Mouse (Mus musculus): ENCODE measurements around the gene Nabp2.

Nabp2 gene

DNA sequence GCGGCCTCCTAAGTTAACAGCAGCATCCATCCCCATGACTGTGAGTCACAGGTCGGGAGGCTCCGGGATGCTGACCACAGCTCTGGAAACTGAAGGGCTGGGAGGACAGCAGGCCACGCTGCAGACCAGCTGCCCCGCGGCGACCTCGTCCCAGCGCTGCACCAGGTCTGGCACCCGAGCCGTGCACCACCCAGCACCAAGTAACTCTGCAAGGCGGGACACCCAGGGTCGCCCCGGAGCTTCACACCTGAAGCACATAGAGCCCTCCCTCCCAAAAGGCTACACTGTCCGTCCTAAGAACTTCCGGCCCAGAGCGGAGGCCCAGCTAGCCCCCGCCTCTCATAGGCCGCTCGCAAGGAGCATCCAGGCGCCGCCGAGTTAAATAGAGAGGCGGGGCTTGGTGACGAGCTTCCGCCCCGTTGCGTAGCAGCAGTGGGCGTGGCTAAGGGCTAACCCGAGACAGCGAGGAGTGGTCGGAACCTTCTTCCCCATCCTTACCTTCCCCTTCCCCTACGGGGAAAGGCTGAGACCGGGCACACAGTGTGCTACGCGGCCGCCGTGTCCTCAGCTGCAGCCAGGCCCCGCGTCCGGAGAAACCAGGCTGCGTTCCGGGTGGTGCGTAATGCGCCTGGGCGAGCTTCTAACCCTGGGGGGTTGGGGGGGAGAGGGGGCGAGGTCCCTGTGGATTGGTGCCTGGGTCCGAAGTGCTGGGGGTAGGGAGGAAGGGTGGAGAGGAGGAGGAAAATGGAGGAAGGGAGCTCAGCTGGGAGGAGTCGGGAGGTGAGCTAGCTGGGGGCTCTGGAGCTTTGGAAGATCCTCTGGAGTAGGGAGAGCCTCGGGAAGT is at the start of gene Nabp2, which contains the start of gene Rnf41:
Gene Nabp2, minus strand, starts transcription at position 282 of the 844 bp plus-strand sequence.
Gene Rnf41, plus strand, starts transcription at position 447 of the 844 bp plus-strand sequence.
- DNase-seq (ENCODE audit: low read depth, low spot score), result peak; percentile 95

DNA sequence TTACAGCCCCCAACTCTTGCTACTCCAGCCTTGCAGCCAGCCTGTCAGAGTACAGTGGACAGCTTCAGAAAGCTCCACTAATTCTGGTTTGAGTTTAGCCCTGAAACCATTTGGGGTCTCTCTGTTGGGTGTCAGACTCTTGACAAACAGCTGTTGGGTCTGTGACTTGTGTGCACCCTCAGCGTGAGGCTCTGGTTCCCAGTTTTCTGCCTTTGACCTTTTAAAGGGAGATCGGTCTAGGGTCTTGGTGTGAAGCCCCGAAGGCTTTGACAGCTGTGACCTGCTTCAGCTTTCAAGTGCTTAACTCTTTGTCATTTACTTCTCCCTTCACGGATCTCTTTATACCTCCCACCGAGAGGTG is 49.0 kb upstream of the Nabp2 start:
- DNase-seq (ENCODE audit: low read depth, low spot score), result no peak

DNA sequence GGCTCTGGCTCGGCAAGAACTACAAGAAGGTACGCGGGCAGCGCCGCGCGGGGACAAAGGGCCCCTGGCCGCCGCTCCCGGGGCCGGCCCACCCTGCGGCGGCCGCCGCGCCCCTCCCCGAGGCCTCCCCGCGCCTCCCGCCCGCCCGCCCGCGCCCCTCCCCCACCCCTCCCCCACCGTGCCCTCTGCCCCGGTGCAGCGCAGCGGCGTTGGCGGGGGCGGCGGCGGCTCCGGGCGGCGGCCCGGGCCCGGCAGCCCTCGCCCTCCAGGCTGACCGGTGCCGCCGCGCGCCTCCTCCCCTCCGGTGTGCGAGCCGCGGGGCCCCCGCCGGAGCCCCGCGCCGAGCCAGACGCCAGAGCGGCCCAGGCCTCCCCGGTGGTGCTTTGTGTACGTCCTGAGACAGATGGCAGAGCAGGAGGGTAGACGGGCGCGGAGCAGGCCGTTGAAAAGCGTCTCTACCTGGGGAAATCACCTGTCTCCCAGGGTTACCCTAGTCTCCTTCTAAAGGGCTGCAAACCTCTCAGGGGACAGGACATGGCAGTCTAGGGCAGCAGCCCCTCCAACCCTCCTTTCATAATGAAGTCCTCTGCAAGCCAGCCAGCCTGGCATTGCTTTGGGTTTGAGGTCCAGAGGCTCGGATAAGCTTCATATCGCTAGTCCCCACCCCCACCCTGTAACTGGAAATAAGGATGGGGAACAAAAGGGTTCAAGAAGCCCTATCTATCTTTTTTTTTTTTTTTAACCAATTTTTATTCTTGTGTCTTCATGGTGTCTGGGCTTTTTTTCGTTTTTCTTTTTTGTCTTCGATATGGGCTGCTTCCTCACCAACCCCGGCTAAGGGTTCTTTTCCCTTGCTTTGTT is 48.3 kb upstream of the Nabp2 start:
- DNase-seq (ENCODE audit: low read depth, low spot score), result peak; percentile 16

DNA sequence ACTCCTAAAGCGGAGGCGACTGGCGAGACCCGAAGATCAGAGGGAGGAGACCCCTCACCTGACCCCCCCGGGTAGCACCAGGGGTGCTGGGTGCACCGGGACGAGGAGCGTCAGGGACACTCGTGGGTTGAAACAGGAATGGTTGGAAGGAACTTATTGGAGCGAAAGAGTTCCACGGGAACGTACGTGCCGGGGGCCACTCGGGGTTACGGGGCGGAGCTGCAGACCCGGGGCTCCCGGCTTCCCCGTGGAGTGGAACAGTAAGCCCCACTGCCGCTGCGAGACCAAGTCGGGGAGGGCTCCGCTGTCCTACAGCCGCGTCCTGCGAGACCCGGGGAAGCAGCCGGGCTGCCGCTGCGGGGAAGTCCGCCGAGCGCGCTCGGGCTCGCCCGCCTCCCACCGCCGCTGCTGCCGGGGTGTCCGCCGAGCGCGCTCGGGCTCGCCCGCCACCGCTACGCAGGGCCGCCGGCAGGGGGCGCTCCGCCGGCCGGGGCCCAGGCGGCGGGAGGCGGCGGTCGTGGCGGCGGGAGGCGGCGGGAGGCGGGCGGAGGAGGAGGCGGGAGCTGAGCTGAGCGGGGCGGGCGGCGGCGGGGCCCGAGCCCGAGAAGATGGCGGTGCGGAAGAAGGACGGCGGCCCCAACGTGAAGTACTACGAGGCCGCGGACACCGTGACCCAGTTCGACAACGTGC is 47.6 kb upstream of the Nabp2 start, which contains the start of gene Smarcc2:
Gene Smarcc2, plus strand, starts transcription at position 530 of the 690 bp plus-strand sequence.
- DNase-seq (ENCODE audit: low read depth, low spot score), result peak; percentile 65

DNA sequence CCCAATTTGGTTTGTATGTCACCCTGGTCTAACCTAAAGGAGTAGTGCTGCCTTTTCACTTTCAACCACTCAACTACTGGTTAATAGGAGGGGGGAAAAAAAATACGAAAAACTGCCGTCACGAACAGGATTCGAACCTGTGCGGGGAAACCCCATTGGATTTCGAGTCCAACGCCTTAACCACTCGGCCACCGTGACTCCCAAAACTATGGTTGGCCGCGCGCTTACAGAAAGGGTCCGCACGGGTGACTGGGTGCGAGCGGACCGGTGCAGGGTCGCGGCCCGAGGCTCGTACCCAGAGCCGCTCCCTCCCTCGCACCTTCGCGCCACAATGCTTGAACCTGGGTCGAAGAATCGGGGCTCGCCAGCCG is 47.0 kb upstream of the Nabp2 start:
- peak; percentile 73 for DNase-seq (ENCODE audit: low read depth, low spot score)

DNA sequence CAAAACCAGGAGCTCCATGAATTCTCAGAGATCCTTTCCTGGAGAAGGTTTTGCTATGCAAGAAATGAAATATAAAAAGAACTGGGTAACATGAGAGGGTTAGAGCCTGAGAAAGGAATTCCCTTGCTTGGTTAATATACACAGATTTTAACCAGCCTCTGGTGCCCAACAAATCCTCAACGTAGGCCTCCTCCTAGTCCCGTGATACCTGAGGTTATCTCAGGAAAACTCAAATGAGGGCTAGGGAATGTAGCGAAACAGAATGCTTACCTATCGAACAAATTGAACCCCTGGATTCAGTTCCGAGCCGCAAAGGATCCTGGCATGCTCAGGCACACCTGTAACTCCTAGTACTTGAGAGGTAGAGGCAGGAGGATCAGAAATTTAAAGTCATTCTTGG is 46.4 kb upstream of the Nabp2 start:
- DNase-seq (ENCODE audit: low read depth, low spot score), result no peak

DNA sequence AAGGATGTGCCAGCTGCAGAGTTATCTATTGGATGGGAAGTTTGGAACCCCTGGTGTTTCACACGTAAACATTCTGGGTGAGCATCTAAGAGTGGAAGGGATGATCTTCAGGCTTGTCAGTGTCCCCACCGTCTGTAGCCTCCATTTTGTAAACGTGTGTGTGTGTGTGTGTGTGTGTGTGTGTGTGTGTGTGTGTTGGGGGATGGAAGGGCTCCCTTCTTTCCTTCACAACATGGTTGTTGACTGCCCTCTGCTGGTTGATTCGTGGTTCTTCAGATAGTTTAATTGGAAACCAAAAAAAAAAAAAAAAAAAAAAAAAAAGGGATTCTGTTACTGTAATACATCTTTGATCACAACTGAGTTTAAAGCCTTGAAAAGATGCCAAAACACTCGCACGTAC is 44.0 kb upstream of the Nabp2 start:
- DNase-seq (ENCODE audit: low read depth, low spot score), result peak; percentile 84

DNA sequence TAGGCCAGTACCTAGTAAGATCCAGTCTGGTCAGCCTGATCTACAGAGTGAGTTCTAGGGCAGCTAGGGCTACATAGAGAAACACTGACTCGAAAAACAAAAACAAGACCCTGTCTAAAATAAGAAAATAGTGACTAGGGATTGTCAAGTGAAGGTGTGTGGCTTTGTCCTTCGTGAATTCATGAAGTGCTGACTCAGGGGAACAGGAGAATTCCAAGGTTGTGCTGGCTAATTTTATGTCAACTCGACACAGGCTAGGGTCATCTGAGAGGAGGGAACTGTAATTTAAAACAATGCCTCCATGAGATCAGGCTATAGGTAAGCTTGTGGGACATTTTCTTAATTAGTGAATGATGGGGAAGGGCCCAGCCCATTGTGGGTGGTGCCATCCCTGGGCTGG is 43.2 kb upstream of the Nabp2 start:
- no peak for DNase-seq (ENCODE audit: low read depth, low spot score)

DNA sequence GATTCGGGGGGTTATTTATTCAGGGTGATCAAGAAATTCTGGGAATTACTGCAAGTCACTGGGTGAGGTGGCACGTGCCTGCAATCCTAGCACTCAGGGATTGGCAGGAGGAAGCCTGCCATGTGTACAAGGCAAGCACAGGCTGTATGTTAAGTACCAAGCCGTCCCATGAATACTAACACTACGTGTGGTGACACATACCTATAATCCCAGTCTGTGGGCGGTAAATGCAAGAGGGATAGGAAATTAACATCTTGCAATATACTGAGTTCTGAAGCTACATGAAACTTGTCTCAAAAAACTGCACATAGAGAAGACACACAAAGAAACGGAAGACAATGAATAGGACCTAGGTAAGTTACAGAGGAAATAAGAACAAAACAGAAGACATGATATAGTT is 39.7 kb upstream of the Nabp2 start:
- DNase-seq (ENCODE audit: low read depth, low spot score), result no peak

DNA sequence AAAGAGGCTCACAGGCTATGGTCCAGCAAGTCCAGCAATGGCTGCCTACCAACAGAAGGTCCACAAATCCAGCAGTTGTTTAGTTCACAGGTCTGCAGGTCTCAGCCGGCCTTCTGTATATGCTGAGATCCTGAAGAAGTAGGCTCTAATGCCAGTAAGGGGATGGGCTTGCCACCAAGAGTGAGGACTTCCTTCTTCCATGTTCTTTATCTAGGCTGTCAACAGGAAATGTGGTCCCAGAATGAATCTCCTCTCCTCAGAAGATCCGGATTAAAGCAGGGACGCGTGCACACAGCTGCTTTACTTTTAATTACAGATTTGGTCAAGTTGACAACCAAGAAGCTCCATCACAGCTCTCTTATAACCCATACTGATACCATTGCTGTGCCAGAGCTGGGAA is 34.1 kb upstream of the Nabp2 start:
- no peak for DNase-seq (ENCODE audit: low read depth, low spot score)

DNA sequence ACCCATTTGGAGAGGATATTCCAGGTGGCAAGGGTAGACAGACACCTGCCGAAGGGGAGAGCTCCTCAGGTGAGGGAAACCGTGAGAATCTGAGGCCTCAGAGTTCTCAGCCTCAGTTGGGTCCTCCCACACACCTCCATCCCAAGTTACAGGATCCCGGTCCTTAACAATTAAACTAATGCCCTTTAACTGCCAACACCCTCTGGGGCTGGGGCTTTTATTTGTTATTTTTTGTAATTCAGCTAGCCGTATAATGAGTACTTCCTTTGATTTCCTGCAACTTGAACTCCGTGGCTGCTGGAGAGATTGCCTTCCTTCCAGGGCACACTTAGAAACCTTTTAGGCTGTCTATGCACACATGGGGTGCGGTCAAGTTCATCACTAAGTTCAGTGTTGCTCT is 33.1 kb upstream of the Nabp2 start:
- DNase-seq (ENCODE audit: low read depth, low spot score), result no peak

DNA sequence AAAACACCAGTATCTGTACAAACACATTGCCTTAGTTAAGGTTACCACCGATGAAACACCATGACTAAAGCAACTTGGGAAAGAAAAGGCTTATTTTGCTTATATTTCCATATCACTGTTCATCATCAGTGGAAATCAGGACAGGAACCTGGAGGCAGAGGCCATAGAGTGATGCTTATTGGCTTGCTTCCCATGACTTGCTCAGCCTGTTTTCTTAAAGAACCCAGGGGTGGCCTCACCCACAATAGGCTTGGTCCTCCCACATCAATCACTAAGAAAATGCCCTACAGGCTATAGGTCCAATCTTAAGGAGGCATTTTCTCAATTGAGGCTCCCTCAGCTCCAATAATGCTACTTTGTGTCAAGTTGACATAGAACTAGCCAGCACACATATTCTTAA is 31.4 kb upstream of the Nabp2 start:
- no peak for DNase-seq (ENCODE audit: low read depth, low spot score)

DNA sequence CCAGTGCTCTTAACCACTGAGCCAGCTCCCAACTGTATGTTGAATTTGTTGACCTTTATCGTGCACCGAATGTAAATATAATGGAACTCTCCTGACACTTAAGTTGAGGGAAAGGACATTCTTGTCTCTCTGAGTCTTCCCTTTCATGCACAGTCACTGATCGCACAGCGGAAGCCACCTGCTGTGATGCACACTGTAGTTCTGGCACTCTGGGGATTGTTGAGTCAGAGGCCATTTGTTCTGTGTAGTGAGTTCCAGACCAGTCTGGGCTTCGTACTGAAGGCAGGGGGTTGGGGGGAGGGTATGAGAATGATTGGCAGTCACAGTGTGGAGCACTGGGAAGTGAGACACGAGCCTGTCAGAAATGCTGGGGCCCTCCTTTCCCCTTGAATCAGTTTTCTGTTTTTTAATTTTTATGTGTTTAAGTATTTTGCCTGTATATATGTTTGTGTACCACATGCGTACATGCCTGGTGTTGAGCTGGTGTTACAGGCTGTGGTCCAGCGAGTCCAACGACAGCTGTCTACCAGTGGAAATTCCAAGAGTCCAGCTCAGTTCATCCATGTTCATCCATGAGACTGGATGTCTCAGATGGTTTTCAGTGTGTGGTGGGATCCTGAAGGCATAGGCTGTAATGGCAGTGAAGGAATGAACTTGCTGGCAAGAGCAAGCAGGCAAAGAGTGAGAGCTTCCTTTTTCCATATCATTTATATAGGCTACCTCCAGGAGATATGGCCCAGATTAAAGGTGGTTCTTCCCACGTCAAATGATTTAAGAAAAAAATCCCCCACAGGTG is 30.2 kb upstream of the Nabp2 start:
- DNase-seq (ENCODE audit: low read depth, low spot score), result no peak

DNA sequence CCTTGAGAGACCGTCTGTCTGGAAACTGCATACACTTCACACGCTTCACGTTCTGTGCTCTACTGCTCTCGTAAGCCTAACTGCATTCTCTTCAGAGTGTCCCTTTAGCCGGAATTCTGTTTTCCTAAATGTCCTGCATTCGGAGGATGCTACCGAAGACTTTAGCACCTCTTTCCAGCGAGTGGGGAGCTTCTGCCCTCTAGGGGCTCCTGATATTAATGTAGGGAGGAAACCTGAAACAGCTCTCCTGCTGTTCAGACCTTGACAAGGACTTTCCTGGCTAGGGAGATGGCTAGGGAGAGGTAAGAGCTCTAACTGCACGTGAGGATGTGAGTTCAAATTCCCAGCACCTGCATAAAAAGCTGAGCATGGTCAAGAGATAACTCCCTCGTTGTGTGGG is 29.1 kb upstream of the Nabp2 start:
- no peak for DNase-seq (ENCODE audit: low read depth, low spot score)

DNA sequence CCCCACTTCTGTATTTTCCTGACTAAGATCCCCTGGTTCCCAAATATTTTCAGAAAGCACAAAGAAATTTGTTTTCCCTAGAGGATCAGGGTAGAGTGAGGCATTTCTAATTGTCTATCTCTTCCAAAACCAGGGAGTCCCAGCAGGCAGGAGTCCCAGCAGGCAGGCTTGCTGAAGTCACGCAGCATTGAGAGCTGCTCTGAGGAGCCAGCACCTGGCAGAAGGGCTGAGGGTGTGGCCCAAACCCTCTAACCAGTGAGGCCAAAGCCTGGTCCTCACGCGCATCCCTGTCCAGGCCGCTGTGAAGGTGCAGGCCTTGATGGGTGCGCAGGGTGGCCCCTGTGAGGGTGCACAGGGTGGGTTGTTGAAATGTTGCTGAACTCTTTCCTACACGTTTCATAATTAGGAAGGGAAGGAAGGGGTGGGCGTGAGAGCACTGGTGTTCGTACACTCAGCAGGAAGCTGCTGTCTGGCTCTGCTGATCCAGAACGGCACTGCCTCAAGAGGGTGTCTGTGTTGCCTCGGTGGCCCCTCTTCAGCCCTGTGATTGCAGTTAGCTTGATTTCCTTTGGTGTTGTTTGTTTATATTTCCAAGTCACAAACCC is 27.5 kb upstream of the Nabp2 start:
- peak; percentile 34 for DNase-seq (ENCODE audit: low read depth, low spot score)

DNA sequence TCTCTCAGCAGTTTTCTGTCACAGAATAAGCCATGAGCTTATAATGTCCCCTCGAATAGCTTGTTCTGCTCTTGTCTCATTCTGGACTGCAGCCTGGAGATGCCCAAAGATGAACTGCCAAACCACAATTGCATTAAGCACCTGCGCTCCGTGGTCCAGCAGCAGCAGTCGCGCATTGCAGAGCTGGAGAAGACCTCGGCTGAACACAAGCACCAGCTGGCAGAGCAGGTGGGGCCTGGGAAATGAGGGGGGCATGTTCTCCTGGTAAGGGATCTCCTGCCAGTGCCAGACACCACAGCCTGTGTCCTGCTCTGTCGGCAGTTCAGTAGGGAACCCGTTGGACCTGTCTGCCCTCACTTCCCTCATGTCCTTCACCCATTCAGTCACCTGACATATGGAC is 25.1 kb upstream of the Nabp2 start:
- DNase-seq (ENCODE audit: low read depth, low spot score), result no peak

DNA sequence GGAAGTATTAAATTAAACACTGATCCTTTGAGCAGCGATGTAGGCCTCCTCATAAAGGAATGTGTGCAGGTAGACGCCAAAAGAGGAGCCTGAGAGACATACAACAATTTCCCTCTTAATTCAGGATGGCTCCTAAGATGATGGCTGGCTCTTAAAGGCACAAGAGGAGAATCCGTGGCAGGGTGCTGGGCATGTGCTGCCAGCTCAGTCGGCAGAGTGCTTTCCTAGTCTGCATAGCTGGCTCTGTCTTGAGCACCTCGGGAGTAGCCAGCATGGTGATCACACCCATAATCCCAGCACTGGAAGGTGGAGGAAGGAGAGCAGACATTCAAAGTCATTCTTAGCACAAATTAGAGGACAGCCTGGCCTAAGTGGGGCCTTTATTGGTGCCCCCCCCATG is 24.6 kb upstream of the Nabp2 start:
- DNase-seq (ENCODE audit: low read depth, low spot score), result no peak

DNA sequence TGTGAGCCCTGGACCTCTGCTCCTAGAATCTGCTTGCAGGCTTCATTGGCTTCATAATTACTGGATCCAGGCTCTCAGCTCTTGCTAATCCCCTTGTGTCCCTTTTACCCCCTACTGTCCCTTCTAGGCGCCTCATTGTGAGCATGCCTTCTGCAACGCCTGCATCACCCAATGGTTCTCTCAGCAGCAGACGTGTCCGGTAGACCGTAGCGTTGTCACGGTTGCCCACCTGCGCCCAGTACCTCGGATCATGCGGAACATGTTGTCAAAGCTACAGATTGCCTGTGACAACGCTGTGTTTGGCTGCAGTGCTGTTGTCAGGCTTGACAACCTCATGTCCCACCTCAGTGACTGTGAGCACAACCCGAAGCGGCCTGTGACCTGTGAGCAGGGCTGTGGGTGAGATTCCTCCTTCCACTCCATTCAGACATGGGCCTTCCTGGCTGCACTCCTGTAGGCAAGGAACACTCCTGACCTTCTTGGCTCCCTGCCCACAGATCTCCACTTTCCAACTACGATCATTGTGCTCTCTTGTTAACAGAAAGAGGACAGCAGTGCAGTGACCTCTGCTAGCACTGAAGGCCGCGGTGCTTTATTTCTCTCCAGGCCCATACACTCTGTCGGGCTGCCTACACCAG is 24.0 kb upstream of the Nabp2 start:
- DNase-seq (ENCODE audit: low read depth, low spot score), result peak; percentile 64

DNA sequence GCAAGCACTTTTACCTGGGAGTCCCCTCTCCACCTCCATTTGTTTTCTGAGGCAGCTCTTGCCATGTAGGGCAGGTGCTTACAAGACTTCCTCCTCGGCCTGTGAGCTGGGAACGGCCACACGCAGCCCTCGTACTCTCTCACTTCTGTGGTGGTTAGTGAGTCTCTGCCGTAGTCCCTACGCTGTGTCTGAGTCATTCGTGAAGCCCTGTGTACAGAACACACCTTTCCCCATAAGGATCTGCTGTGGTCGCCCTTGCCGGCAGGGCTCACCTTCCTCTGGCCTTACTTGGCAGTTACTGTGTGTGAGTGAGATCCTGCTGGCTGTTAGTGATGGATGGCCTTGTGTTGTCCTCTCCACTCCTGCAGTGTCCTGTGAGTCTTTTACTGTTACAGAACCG is 23.4 kb upstream of the Nabp2 start:
- DNase-seq (ENCODE audit: low read depth, low spot score), result no peak

DNA sequence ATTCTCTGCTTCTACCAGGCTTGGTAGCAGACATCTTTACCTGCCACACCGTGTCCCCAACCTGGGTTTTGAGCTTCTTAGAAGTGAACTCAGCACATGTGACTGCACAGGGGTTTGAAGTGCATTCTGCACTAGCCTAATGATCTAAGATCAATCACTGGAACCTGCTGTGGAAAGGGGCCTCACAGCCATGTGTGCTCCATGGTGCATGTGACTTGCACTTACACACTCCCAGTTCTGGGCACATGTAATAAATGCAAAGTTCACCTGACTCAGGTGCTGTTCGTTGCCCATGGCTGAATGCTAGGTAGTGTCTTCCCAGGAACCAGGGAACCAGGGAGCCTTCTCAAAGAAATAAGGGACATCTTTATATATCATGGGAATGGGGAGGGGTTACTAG is 22.1 kb upstream of the Nabp2 start:
- no peak for DNase-seq (ENCODE audit: low read depth, low spot score)

All from skeletal muscle tissue, adult 2 months (tissue).